7 mouse cellular contexts compared by ENCODE assay signal in genomic region chr6:148047650-148047988, GRCm38 (mm10). TPM values are rescaled to one million over a fixed set of nuclear protein-coding genes. Genes with fewer than 3 reads are reported as not detected.
A peak's percentile ranks its signal among the peaks of the same experiment; 100 is the strongest.
DNase-seq lines count a peak whose midpoint lies in the region; ATAC-seq and TF ChIP-seq lines count a peak whose summit lies in the region.

No protein-coding gene starts in this region.

- H3K4me2 ChIP-seq in lung, embryonic 15.5 days = peak overlapping the region; percentile 86
- peak overlapping the region; percentile 82 for H3K4me2 ChIP-seq in forebrain, embryonic 16.5 days (ENCODE audit: low read length)
- peak overlapping the region; percentile 77 for H3K4me2 ChIP-seq in limb, embryonic 13.5 days (replicated peaks)
- H3K4me2 ChIP-seq in stomach, postnatal 0 days (replicated peaks; ENCODE audit: low read depth) = peak overlapping the region; percentile 69

- DNase-seq in lung, postnatal 10 days = no peak
- DNase-seq in stomach, postnatal 0 days (ENCODE audit: low spot score) = no peak
- no peak for DNase-seq in adrenal gland, postnatal 4 days (ENCODE audit: low spot score in 2 of 2)
- DNase-seq in right cerebral cortex, adult 2 months (ENCODE audit: low spot score in 2 of 2) = no peak

- TF ChIP-seq EP300 in stomach, postnatal 0 days (optimal IDR thresholded peaks at IDR 0.05) = no peak

- no peak overlapping the region for H3K27ac ChIP-seq in lung, embryonic 15.5 days
- H3K27ac ChIP-seq in forebrain, embryonic 16.5 days (ENCODE audit: low read length) = no peak overlapping the region; the same call in 1 of the 2 replicates
- H3K27ac ChIP-seq in limb, embryonic 13.5 days = no peak overlapping the region
- H3K27ac ChIP-seq in stomach, postnatal 0 days (replicated peaks) = no peak overlapping the region

- peak overlapping the region; percentile 42; the same call in 1 of the 2 replicates for H3K9ac ChIP-seq in lung, embryonic 15.5 days
- peak overlapping the region; percentile 78 for H3K9ac ChIP-seq in forebrain, embryonic 16.5 days (replicated peaks; ENCODE audit: low read depth, low read length)
- no peak overlapping the region for H3K9ac ChIP-seq in limb, embryonic 13.5 days
- H3K9ac ChIP-seq in stomach, postnatal 0 days (ENCODE audit: low read length) = peak overlapping the region; percentile 52; the same call in 1 of the 2 replicates

- H3K27me3 ChIP-seq in lung, embryonic 15.5 days = 0 out of 2 replicates have a peak, but pooled peaks cover 12% of the 10 kb centered on the region
- no peaks in the 10 kb centered on the region for H3K27me3 ChIP-seq in forebrain, embryonic 16.5 days (replicated peaks; ENCODE audit: control insufficient read depth, insufficient read depth, low read length)
- peaks cover 35% of the 10 kb centered on the region for H3K27me3 ChIP-seq in limb, embryonic 13.5 days
- no peaks in the 10 kb centered on the region for H3K27me3 ChIP-seq in stomach, postnatal 0 days (ENCODE audit: control insufficient read depth, insufficient read depth, low read length)

- H3K9me3 ChIP-seq in lung, embryonic 15.5 days = no peaks in the 10 kb centered on the region
- H3K9me3 ChIP-seq in forebrain, embryonic 16.5 days (ENCODE audit: control insufficient read depth, low read length) = no peaks in the 10 kb centered on the region
- H3K9me3 ChIP-seq in limb, embryonic 13.5 days = no peaks in the 10 kb centered on the region
- no peaks in the 10 kb centered on the region for H3K9me3 ChIP-seq in stomach, postnatal 0 days (ENCODE audit: control insufficient read depth, low read length)

- no peak for TF ChIP-seq CTCF in stomach, postnatal 0 days (IDR thresholded peaks at IDR 0.05; ENCODE audit: low read depth)

- ATAC-seq in lung, embryonic 15.5 days (ENCODE audit: borderline replicate concordance, extremely low read depth, low FRiP score, low TSS enrichment) = no peak
- ATAC-seq in forebrain, embryonic 16.5 days = peak; percentile 34
- ATAC-seq in limb, embryonic 13.5 days (ENCODE audit: low FRiP score, low read depth) = no peak
- ATAC-seq in stomach, postnatal 0 days (ENCODE audit: low FRiP score, low TSS enrichment) = 0 out of 2 replicates have a peak, but pooled peaks have one; percentile 32

- peak overlapping the region; percentile 42 for H3K4me3 ChIP-seq in lung, embryonic 15.5 days
- peak overlapping the region; percentile 57 for H3K4me3 ChIP-seq in forebrain, embryonic 16.5 days (replicated peaks; ENCODE audit: low read length)
- peak overlapping the region; percentile 44 for H3K4me3 ChIP-seq in limb, embryonic 13.5 days
- H3K4me3 ChIP-seq in stomach, postnatal 0 days (ENCODE audit: low read depth, low read length) = peak overlapping the region; percentile 36

- peaks cover 3% of the 10 kb centered on the region; the same call in 1 of the 2 replicates for H3K4me1 ChIP-seq in lung, embryonic 15.5 days
- H3K4me1 ChIP-seq in forebrain, embryonic 16.5 days (replicated peaks; ENCODE audit: control insufficient read depth, insufficient read depth, low read length) = no peaks in the 10 kb centered on the region; the same call in 1 of the 2 replicates
- H3K4me1 ChIP-seq in limb, embryonic 13.5 days = peaks cover 8% of the 10 kb centered on the region; the same call in 1 of the 2 replicates
- H3K4me1 ChIP-seq in stomach, postnatal 0 days (replicated peaks; ENCODE audit: control insufficient read depth, insufficient read depth) = no peaks in the 10 kb centered on the region

- no peaks in the 10 kb centered on the region for H3K36me3 ChIP-seq in lung, embryonic 15.5 days
- no peaks in the 10 kb centered on the region for H3K36me3 ChIP-seq in forebrain, embryonic 16.5 days (ENCODE audit: control insufficient read depth, insufficient read depth)
- no peaks in the 10 kb centered on the region for H3K36me3 ChIP-seq in limb, embryonic 13.5 days
- H3K36me3 ChIP-seq in stomach, postnatal 0 days (ENCODE audit: control insufficient read depth, insufficient read depth, low read length) = no peaks in the 10 kb centered on the region

RNA-seq across cellular contexts. Expression of gene Far2, which starts 0.6 kb away (rescaled TPM):
- polyA plus RNA-seq in lung, embryonic 15.5 days (2015; fragmentation: Nextera tagmentation; extraction: Ambion mirVana) = 8.1 and 8.5 TPM in 2 replicates
- polyA plus RNA-seq in forebrain, embryonic 16.5 days (2015; fragmentation: Nextera tagmentation; extraction: Ambion mirVana) = 12.9 and 19.5 TPM in 2 replicates
- 2.5 and 2.8 TPM in 2 replicates for polyA plus RNA-seq in limb, embryonic 13.5 days (2015; fragmentation: Nextera tagmentation; extraction: Ambion mirVana)
- polyA plus RNA-seq in stomach, postnatal 0 days (2015; fragmentation: Nextera tagmentation; extraction: Ambion mirVana) = 30.8 and 31.5 TPM in 2 replicates
- total RNA-seq in adrenal gland, postnatal 4 days (2021) = 1 to 10 TPM; 4.7 to 5.7 TPM

Comparison
In these comparisons a context has a peak if more than half of its experiments do, and no peak if none do; other contexts are left out.
1. ATAC-seq: peak in forebrain, embryonic 16.5 days (single experiment) and stomach, postnatal 0 days (single experiment); none in lung, embryonic 15.5 days (single experiment) and limb, embryonic 13.5 days (single experiment).
2. Peak in every context shown above with its lines, with median percentiles within 50 percentile points of each other: H3K4me2 ChIP-seq and H3K4me3 ChIP-seq.